Mouse (Mus musculus): ENCODE measurements at regions not wholly inside any gene's neighbourhood (a gene's known extent, or its start where the extent isn't known, plus 50 kb on each side); places are given as distances from the start of the nearest gene placed in this dataset.
"Not testable (repeated sequence)": the region's sequence is repeated elsewhere in the genome, so short reads cannot be mapped to it uniquely, and the experiment has no call there.

- no peak for DNase-seq
Measured at GRCm38 (mm10) chrX:18960465-18960864, 499.3 kb upstream of the 4930578C19Rik start.

DNA sequence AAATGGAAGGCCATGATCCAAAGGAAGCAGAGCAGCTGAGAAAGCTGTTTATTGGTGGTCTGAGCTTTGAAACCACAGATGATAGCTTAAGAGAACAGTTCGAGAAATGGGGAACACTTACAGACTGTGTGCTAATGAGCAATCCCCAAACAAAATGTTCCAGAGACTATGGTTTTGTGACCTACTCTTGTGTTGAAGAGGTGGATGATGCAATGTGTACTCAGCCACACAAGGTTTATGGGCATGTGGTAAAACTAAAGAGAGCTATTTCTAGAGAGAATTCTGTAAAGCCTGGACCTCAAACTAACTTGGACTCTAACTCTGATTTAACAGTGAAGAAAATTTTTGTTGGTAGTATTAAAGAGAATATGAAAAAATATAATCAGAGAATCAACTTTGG, 481.4 kb upstream of the 4930578C19Rik start:
- no peak for DNase-seq

DNA sequence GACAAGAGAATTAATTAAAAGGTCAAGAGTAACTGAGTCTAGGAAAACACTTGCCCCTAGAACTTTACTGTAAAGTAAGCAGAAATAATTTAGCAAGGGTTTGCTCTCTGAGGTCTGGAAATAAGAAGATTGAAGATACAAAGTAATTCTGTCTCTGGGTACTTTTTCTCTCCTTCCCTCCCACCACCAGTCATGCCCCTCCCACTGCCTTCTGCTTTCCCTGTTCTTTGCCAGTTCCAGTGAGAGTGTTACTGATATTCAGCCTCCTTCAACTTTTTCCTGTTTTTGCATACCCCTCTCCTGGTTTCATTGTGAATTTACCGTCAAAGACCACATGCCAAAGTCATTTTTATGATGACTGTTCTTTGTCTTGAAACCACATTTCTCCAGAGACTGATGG, 472.1 kb upstream of the 4930578C19Rik start:
- no peak for DNase-seq

- DNase-seq, result no peak
Measured at GRCm38 (mm10) chrX:18923084-18923483, 461.9 kb upstream of the 4930578C19Rik start.

DNA sequence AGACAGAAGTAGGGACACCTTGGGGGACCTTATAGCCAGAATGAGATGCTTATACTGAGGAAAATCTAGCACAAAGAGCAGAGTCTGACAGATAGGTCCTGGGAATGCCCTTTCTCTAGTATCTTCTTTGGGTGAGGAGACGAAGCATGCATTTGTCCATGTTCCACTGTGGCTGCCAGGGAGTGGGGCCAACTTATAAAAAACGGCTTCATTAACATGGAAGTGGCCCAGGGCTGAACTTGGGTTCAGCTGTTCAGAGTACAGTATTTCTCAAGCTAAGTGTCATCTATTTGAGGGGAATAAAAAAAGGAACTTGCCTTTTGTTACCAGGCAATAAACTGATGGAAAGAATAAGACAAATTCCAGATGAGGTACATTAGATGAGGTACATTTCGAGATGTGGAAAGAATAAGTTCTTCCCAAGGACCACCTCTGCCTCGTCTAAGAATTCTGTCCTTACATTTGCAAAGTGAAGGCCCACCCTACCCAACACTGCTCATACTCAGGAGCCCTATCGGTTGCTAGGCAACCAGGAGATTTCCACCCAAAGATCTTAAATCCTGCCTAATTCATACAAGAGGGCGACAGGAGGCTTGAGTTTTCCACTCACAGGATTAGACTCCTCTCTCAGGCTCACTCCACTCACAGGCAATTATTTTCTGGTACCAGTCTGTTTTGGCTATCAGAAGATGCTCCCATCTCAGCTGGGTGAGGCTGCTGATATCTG, 460.3 kb upstream of the 4930578C19Rik start:
- no peak for DNase-seq

DNA sequence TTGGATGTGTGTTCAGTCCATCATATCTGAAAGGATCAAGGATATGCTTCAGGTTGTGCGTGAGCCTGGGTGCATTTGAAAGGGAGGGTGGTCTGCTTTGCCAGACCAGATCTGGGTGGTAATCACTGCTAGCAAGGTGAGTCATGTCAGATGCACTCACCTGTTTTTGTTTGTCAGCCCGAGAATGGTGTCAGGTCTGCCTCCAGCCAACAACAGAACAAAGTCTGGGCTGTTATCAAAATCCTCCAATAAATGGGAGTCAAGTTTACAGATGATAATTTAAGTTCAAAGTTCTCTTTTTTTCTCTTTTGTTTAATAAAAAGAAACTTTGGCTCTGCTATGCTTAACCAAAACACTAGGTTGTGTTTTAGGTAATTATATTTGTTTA, 421.6 kb upstream of the 4930578C19Rik start:
- DNase-seq, result no peak

- peak; percentile 62 for DNase-seq
Measured at GRCm38 (mm10) chrX:18882088-18882783, 421.0 kb upstream of the 4930578C19Rik start.

- no peak for DNase-seq
Measured at GRCm38 (mm10) chrX:18875734-18876133, 414.5 kb upstream of the 4930578C19Rik start.

GRCm38 (mm10) chrX:18874051-18874450, 412.9 kb upstream of the 4930578C19Rik start:
- DNase-seq, result peak; percentile 5

DNA sequence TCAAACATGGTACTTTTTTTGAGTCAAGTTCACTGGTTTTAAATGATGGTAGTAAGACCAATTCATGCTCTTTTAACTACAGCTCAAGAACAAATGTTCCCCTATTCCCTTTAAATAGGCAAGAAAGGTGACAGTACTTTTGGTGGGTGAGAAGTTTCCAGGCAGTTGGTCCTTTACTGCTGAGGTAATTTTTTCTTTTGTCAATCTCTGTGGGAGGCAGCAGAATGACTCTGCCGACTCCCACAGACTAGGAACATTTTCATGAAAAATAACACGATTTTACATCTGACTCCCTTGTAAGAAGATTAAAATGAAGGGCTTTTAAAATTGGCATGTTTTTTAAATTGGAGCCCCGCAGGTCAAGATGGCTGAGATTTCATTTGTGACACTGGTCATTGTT, 377.5 kb upstream of the 4930578C19Rik start:
- no peak for DNase-seq

GRCm38 (mm10) chrX:18824971-18825370, 363.8 kb upstream of the 4930578C19Rik start:
- not testable (repeated sequence) for DNase-seq

DNA sequence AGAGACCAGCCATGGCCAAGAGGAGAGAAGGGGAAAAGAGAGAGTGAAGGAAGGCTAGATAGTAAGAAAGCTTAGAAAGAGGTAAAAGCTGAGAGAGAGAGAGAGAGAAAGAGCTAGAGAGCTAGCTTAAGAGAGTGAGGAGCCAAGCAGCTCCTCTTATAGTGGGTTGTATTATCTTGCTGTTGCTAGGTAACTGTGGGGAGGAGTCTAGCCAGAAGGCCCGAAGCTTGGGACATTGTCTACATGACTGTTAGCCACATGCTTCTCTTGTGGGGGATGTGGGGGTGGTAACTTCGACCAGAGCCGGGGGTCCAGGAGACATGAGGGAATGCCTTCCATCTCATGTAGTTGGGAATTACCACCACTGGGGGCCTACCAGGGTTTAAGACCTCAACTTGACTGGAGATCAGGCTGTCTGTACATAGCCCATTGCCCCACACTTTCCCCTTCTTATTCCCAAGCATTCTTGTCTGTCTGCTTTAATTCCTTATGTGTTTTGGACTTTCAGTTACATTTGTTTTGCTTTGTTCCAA, 353.3 kb upstream of the 4930578C19Rik start:
- no peak for DNase-seq

Data from heart, postnatal 4 days (tissue).